Mouse (Mus musculus) cerebellum, adult 11 months (tissue): Measurements from ENCODE around the gene Mtrex.

Source experiments
- DNase-seq: peaks from one replicate; pipeline ENCODE4 v3.0.0; 2022

The Mtrex gene

GRCm38 (mm10) chr13:112823911-112824648 is 103.1 kb downstream of the Mtrex start:
- no peak for DNase-seq

GRCm38 (mm10) chr13:112823236-112823910 is 103.8 kb downstream of the Mtrex start:
- DNase-seq, result no peak

GRCm38 (mm10) chr13:112822413-112822812 is 104.8 kb downstream of the Mtrex start:
- DNase-seq, result no peak

- no peak for DNase-seq
These were observed 109.1 kb downstream of the Mtrex start for GRCm38 (mm10) chr13:112818125-112818524.
